Mouse (Mus musculus) kidney, postnatal 36 days (tissue): ENCODE data around the gene Gemin4.
"Not testable (repeated sequence)": the region's sequence is repeated elsewhere in the genome, so short reads cannot be mapped to it uniquely, and the experiment has no call there.

ENCODE experiments used
- DNase-seq, 2 experiments: peaks; one replicate each; pipeline ENCODE4 v3.0.0; 2021 to 2022; ENCODE audit warnings: mixed read lengths in 2 of 2

Gene Gemin4

GRCm38 (mm10) chr11:76216049-76216540 lies 1.4 kb downstream of the Gemin4 start:
- DNase-seq: no peak

DNA sequence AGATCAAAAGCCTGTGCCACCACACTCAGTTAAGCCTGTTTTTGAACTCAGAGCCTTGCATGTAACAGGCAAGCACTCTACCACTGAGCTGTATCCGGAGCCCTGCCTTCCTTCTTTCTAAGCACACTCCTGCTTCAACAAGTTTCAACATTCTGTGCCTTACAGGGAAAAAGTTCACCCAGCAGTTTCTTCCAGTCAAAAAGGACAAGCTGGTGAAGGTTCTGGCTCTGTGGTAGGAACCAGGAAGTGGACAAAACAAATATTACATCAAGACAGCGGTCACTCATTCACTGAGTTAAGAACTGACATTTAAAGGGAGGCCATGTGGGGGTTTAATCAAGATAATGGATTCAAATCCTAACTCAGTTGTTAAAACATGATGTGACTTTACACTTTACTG lies 2.5 kb downstream of the Gemin4 start:
- no peak for DNase-seq

DNA sequence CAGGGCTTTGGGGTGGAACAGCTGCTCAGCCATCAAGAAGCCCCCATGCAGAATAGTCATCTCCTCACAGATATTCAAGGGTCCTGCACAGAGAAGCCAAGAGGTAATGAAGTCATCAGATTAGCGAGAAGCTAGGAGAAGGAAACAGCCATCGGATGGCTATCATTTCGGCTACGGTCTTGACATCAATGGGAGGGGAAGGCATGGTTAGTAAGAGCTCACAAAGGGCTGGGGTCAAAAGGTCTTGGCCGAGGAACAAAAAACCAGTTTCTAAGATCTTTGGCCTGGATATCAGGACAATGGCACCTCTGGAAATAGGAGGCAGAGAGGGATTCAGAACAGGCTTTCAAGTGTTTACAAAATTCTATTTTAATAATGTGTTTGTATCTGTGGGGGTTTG lies 3.6 kb downstream of the Gemin4 start:
- no peak for DNase-seq

DNA sequence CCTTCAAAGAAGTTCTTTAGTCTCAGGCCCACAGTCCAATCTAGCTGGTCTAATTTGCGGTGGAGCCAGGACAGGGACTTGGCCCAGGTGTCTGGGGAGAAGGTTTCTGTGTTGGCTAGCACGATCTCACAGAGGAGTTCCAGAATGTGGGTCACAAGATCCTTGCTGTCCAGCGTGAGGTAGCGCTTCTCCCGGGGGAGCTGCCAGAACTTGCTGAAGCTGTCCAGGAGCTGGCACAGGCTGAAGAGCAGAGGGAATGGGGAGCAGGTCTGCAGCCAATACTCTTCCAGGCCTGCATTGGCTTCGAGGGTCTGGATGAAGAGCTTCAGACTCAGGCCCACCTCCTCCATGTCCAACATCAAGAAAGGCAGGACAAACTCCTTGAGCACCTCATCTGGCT lies 5.9 kb downstream of the Gemin4 start:
- DNase-seq: not testable (repeated sequence)

- DNase-seq: no peak
Measured at GRCm38 (mm10) chr11:76210228-76210985, 7.1 kb downstream of the Gemin4 start.

GRCm38 (mm10) chr11:76206793-76207192 lies 10.7 kb downstream of the Gemin4 start:
- DNase-seq: no peak

GRCm38 (mm10) chr11:76201761-76202674 lies 15.4 kb downstream of the Gemin4 start:
- DNase-seq: peak; percentile 86 to 93

DNA sequence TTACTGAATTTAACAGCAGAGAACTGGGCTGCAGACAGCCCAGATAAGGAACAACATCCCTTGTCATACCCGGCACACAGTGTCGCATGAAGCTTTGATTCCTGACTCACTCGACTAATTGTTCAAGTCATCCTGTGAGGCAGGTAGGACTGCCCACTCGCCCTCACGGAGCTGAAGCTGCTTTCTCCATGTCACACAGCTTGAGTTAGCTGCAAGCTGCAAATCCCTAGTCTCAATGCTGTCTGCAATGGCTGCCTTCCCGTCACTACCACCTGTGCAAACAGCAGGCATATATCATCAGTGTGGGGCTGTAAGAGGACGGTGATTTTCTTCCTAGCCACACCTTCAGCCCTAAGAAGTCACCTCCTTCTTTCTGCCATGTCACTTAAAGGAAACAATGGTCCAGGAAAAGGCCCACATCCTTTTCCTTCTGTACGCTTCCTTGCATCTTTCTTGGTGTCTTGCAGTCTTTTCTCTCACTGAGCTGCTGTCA lies 20.4 kb downstream of the Gemin4 start:
- no peak for DNase-seq

- DNase-seq: peak in 1 of 2 experiments; percentile 29
Measured at GRCm38 (mm10) chr11:76196275-76196976, 21.0 kb downstream of the Gemin4 start.

DNA sequence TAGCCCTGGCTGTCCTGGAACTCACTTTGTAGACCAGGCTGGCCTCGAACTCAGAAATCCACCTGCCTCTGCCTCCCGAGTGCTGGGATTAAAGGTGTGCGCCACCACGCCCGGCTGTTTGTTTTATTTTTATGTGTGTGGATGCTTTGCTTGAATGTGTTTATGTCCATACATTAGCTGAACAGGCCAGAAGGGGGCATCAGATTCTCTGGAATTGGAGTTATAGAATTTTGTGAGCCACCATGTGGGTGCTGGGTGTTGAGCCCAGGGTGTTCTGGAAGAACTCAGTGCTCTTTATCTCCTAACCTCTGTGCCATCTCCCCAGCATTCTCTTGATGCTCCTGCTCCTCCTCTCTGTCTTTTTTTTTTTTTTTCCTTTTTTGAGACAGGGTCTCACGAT lies 30.6 kb downstream of the Gemin4 start:
- no peak for DNase-seq

DNA sequence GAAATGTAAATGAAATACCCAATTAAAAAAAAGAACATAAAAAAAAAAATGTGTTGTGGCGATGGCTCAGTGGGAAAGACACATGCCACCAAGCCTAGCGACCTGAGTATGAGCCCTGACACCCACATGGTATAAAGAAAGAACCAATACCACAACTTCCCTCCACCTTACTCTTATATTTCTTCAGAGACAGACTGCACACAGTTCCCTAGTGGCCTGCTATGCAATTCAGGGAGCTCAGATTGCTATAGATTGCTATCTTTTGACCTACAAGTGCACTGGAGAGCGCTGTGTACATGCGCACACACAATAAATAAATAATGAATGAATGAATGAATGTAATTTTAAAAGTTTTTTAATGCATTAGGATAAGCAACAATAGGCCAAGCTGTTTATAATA lies 33.7 kb downstream of the Gemin4 start:
- no peak for DNase-seq

DNA sequence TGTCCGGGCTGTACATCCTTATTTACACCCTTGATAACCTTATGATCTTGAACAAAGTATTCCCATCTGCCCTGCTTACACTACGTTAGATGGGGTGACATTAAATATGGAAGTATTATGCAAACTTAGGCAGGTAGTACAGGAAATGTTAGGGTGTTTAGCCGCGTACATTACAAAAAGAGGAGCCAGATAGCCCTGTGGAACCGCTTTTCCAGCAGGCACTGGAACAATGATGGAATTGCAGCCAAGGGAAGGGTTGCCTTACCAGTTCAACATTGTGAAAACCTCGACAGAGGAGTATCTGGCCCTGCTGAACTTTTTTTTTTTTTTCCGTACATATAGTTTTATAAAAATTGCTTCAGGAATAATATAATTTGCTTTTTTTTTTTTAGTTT lies 37.3 kb downstream of the Gemin4 start:
- no peak for DNase-seq

DNA sequence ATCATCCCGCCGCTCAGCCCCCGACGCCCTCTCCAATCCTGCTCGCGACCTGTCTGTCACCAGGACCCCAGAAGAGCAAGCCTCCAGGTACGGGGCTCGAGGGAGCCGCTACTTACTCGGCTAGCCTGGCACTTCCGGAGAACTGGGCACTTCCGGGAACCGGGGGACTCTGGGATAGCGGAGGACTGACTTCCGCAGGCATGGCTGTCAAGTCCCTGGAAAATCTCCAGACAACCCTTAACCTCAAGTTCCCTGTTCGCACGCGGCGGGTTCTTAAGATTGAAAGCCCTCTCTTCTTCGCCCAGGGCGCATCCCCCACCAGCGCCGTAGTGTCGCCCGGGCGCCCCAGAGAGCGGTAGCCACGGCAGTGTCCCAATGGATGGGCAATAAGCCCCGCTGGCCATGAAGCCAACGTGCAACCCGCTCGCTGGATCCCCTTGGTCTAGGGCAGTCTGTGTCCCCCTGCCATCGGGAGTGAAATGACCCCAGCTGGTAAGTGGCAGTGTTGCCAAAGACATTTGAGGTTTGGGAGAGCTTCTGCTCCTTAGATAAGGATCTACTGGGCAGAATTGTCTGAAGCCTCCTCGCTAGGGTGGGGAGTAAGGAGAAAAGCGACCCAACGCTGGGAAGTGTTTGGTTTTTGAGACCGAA lies 37.8 kb downstream of the Gemin4 start, which contains the start of the genes Vps53 and Fam57a:
Vps53 (minus strand) TSS at position 153 of the 651 bp plus-strand sequence.
Fam57a (plus strand) TSS at position 177 of the 651 bp plus-strand sequence.
- peak; percentile 96 for DNase-seq

- peak; percentile 40 to 67 for DNase-seq
Measured at GRCm38 (mm10) chr11:76178726-76179494, 38.6 kb downstream of the Gemin4 start.

DNA sequence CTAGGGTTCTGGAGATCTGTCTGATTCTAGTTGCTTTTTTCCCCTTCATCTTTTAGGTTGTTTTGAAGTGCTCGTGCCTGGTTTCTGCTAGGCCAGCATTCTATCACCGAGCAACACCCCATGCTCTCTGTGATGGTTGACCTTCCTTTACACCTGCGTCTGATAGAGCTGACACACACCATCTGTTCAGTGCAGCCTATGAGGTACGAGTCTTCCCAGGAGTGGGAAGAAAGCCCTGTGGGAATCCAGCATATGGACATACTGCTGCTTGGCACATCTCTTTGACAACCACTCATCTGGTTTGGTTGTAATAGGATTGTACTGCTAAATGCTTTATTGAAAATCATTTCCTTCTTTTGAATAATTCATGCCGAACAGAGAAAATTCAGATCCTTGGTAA lies 47.3 kb downstream of the Gemin4 start:
- no peak for DNase-seq

DNA sequence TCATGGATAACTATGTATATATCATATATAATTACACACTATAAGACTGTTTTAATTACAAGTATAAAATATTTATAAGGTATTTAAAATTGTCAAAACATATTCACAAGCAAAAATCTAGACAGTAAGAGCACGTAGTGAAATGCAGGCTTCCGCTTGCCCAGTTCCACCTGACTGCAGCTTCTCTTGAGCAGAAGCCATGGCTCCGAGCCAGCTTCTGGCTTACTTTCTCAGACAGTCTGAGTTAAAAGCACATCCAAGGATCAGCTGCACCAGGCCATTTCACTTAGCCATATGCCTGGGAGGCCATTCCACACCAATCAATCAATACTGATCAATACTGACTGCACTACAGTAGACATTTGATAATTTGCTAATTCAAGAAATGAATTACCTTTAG lies 48.5 kb downstream of the Gemin4 start:
- peak; percentile 82 to 88 for DNase-seq

GRCm38 (mm10) chr11:76167079-76167765 lies 50.2 kb downstream of the Gemin4 start:
- peak; percentile 70 to 85 for DNase-seq

DNA sequence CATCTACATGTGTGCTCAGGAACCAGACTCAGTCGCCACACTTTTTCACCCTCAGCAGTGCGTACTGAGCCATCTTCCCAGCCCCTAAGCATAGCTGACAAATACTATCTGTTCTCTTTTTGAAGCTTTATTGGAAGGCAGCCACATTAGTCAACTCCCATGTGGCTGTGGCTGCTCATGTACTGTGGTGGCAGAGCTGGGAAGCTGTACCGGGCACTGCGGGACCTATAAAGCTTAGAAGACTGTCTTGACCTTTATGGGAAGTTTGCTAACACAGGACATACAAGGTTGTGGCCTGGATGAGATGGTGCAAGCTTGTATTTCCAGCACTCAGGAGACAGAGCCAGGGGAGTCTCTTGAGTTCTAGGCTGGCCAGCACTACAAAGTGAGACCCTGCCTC lies 50.8 kb downstream of the Gemin4 start:
- peak in 1 of 2 experiments; percentile 26 for DNase-seq
